ENCODE assay signal across 8 mouse cellular contexts in genomic region chr4:134430381-134431004, GRCm38 (mm10). TPM values are rescaled to one million over a fixed set of nuclear protein-coding genes. Genes with fewer than 3 reads are reported as not detected.
DNase-seq lines count a peak whose midpoint lies in the region; ATAC-seq lines count a peak whose summit lies in the region.

No protein-coding gene starts in this region.

- H3K9me3 ChIP-seq in heart, embryonic 16.5 days (replicated peaks; ENCODE audit: control insufficient read depth, low read length) = no peaks in the 10 kb centered on the region
- no peaks in the 10 kb centered on the region for H3K9me3 ChIP-seq in heart, embryonic 12.5 days (replicated peaks)
- no peaks in the 10 kb centered on the region for H3K9me3 ChIP-seq in forebrain, embryonic 11.5 days (ENCODE audit: control insufficient read depth, low read length)
- no peaks in the 10 kb centered on the region for H3K9me3 ChIP-seq in limb, embryonic 15.5 days
- H3K9me3 ChIP-seq in neural tube, embryonic 15.5 days (replicated peaks) = no peaks in the 10 kb centered on the region

- H3K9ac ChIP-seq in heart, embryonic 16.5 days (ENCODE audit: low read length) = peak overlapping the region; percentile 38; the same call in 1 of the 2 replicates
- H3K9ac ChIP-seq in heart, embryonic 12.5 days = no peak overlapping the region
- no peak overlapping the region for H3K9ac ChIP-seq in forebrain, embryonic 11.5 days (ENCODE audit: low read length)
- H3K9ac ChIP-seq in limb, embryonic 15.5 days = 0 out of 2 replicates have a peak overlapping the region, but pooled peaks have one; percentile 5
- peak overlapping the region; percentile 34 for H3K9ac ChIP-seq in neural tube, embryonic 15.5 days (replicated peaks)

- WGBS in heart, embryonic 16.5 days = 38% methylated on average over 23 of the region's 23 CpGs
- WGBS in heart, embryonic 12.5 days = 46% methylated on average over 23 of the region's 23 CpGs
- WGBS in forebrain, embryonic 11.5 days = 62% methylated on average over 23 of the region's 23 CpGs
- 19% methylated on average over 23 of the region's 23 CpGs for WGBS in limb, embryonic 15.5 days
- 14% methylated on average over 23 of the region's 23 CpGs for WGBS in neural tube, embryonic 15.5 days

- no peak for ATAC-seq in heart, embryonic 16.5 days (replicated peaks; ENCODE audit: extremely low read depth, insufficient read depth, low FRiP score)
- no peak for ATAC-seq in heart, embryonic 12.5 days (ENCODE audit: insufficient number of reproducible peaks, low FRiP score)
- no peak for ATAC-seq in forebrain, embryonic 11.5 days (replicated peaks; ENCODE audit: low FRiP score)
- peak; percentile 61; the same call in 1 of the 2 replicates for ATAC-seq in limb, embryonic 15.5 days (ENCODE audit: insufficient number of reproducible peaks, low FRiP score, low TSS enrichment, low read depth)
- ATAC-seq in neural tube, embryonic 15.5 days (ENCODE audit: low FRiP score) = peak; percentile 63

- H3K27ac ChIP-seq in heart, embryonic 16.5 days (ENCODE audit: low read length) = no peak overlapping the region
- H3K27ac ChIP-seq in heart, embryonic 12.5 days (ENCODE audit: poor library complexity, severe bottlenecking) = no peak overlapping the region
- H3K27ac ChIP-seq in forebrain, embryonic 11.5 days (ENCODE audit: low read depth, low read length) = peak overlapping the region; percentile 44
- peak overlapping the region; percentile 72 for H3K27ac ChIP-seq in limb, embryonic 15.5 days
- H3K27ac ChIP-seq in neural tube, embryonic 15.5 days (replicated peaks) = peak overlapping the region; percentile 87

- no peak for DNase-seq in forebrain, embryonic 11.5 days (ENCODE audit: low spot score)
- peak; percentile 61 for DNase-seq in kidney, postnatal 10 days
- no peak for DNase-seq in thymus, postnatal 14 days
- no peak for DNase-seq in testis, postnatal 10 days (ENCODE audit: low spot score)

- H3K4me2 ChIP-seq in heart, embryonic 16.5 days (ENCODE audit: low read depth, low read length) = peak overlapping the region; percentile 19
- no peak overlapping the region for H3K4me2 ChIP-seq in heart, embryonic 12.5 days
- H3K4me2 ChIP-seq in forebrain, embryonic 11.5 days (ENCODE audit: low read depth, low read length, severe bottlenecking) = no peak overlapping the region
- peak overlapping the region; percentile 29 for H3K4me2 ChIP-seq in limb, embryonic 15.5 days
- H3K4me2 ChIP-seq in neural tube, embryonic 15.5 days = peak overlapping the region; percentile 45

- H3K4me3 ChIP-seq in heart, embryonic 16.5 days (ENCODE audit: low read length) = no peak overlapping the region
- no peak overlapping the region for H3K4me3 ChIP-seq in heart, embryonic 12.5 days
- H3K4me3 ChIP-seq in forebrain, embryonic 11.5 days (ENCODE audit: low read depth, low read length) = no peak overlapping the region
- H3K4me3 ChIP-seq in limb, embryonic 15.5 days = no peak overlapping the region
- 0 out of 2 replicates have a peak overlapping the region, but pooled peaks have one; percentile 4 for H3K4me3 ChIP-seq in neural tube, embryonic 15.5 days (replicated peaks)

- no peaks in the 10 kb centered on the region for H3K27me3 ChIP-seq in heart, embryonic 16.5 days (ENCODE audit: control insufficient read depth, insufficient read depth, low read length)
- no peaks in the 10 kb centered on the region for H3K27me3 ChIP-seq in heart, embryonic 12.5 days (replicated peaks)
- H3K27me3 ChIP-seq in forebrain, embryonic 11.5 days (ENCODE audit: control insufficient read depth, insufficient read depth, low read length) = no peaks in the 10 kb centered on the region
- no peaks in the 10 kb centered on the region for H3K27me3 ChIP-seq in limb, embryonic 15.5 days
- H3K27me3 ChIP-seq in neural tube, embryonic 15.5 days (replicated peaks) = no peaks in the 10 kb centered on the region

- H3K36me3 ChIP-seq in heart, embryonic 16.5 days (ENCODE audit: control insufficient read depth, insufficient read depth) = 0 out of 2 replicates have a peak, but pooled peaks cover 3% of the 10 kb centered on the region
- peaks cover 7% of the 10 kb centered on the region for H3K36me3 ChIP-seq in heart, embryonic 12.5 days
- H3K36me3 ChIP-seq in forebrain, embryonic 11.5 days (ENCODE audit: control insufficient read depth, insufficient read depth, low read length) = no peaks in the 10 kb centered on the region
- H3K36me3 ChIP-seq in limb, embryonic 15.5 days = peaks cover 11% of the 10 kb centered on the region; the same call in 1 of the 2 replicates
- no peaks in the 10 kb centered on the region; the same call in 1 of the 2 replicates for H3K36me3 ChIP-seq in neural tube, embryonic 15.5 days

- H3K4me1 ChIP-seq in heart, embryonic 16.5 days (ENCODE audit: control insufficient read depth, insufficient read depth, low read length) = no peaks in the 10 kb centered on the region
- H3K4me1 ChIP-seq in heart, embryonic 12.5 days (replicated peaks) = no peaks in the 10 kb centered on the region
- H3K4me1 ChIP-seq in forebrain, embryonic 11.5 days (replicated peaks; ENCODE audit: control insufficient read depth, insufficient read depth, low read length) = no peaks in the 10 kb centered on the region
- peaks cover 10% of the 10 kb centered on the region for H3K4me1 ChIP-seq in limb, embryonic 15.5 days
- peaks cover 23% of the 10 kb centered on the region for H3K4me1 ChIP-seq in neural tube, embryonic 15.5 days

RNA-seq across cellular contexts. Expression of gene Pafah2, which starts 34.4 kb away (rescaled TPM):
- polyA plus RNA-seq in heart, embryonic 16.5 days (2015; fragmentation: Nextera tagmentation; extraction: Ambion mirVana) = 9.6 and 10.5 TPM in 2 replicates
- polyA plus RNA-seq in heart, embryonic 12.5 days (2016; fragmentation: Nextera tagmentation; extraction: Ambion mirVana) = 10.1 and 10.7 TPM in 2 replicates
- 7.2 and 8.8 TPM in 2 replicates for polyA plus RNA-seq in forebrain, embryonic 11.5 days (2014; fragmentation: Nextera tagmentation; extraction: Ambion mirVana)
- 20.7 and 20.8 TPM in 2 replicates for polyA plus RNA-seq in limb, embryonic 15.5 days (2015; fragmentation: Nextera tagmentation; extraction: Ambion mirVana)
- 7.5 and 8.9 TPM in 2 replicates for polyA plus RNA-seq in neural tube, embryonic 15.5 days (2015; fragmentation: Nextera tagmentation; extraction: Ambion mirVana)

RNA-seq across cellular contexts. Expression of gene Stmn1, which starts 37.6 kb away (rescaled TPM):
- polyA plus RNA-seq in heart, embryonic 16.5 days (2015; fragmentation: Nextera tagmentation; extraction: Ambion mirVana) = 936 and 979 TPM in 2 replicates
- polyA plus RNA-seq in heart, embryonic 12.5 days (2016; fragmentation: Nextera tagmentation; extraction: Ambion mirVana) = 924 and 950 TPM in 2 replicates
- polyA plus RNA-seq in forebrain, embryonic 11.5 days (2014; fragmentation: Nextera tagmentation; extraction: Ambion mirVana) = 3,131 and 3,150 TPM in 2 replicates
- 1,227 and 1,246 TPM in 2 replicates for polyA plus RNA-seq in limb, embryonic 15.5 days (2015; fragmentation: Nextera tagmentation; extraction: Ambion mirVana)
- polyA plus RNA-seq in neural tube, embryonic 15.5 days (2015; fragmentation: Nextera tagmentation; extraction: Ambion mirVana) = 4,048 and 4,915 TPM in 2 replicates

RNA-seq across cellular contexts. Expression of gene Extl1, which starts 46.8 kb away (rescaled TPM):
- polyA plus RNA-seq in heart, embryonic 16.5 days (2015; fragmentation: Nextera tagmentation; extraction: Ambion mirVana) = 2.6 and 2.8 TPM in 2 replicates
- polyA plus RNA-seq in heart, embryonic 12.5 days (2016; fragmentation: Nextera tagmentation; extraction: Ambion mirVana) = 3.1 TPM in 2 replicates
- polyA plus RNA-seq in forebrain, embryonic 11.5 days (2014; fragmentation: Nextera tagmentation; extraction: Ambion mirVana) = 0.15 and 0.71 TPM in 2 replicates
- polyA plus RNA-seq in limb, embryonic 15.5 days (2015; fragmentation: Nextera tagmentation; extraction: Ambion mirVana) = 6.4 and 7.8 TPM in 2 replicates
- 0.75 and 1.2 TPM in 2 replicates for polyA plus RNA-seq in neural tube, embryonic 15.5 days (2015; fragmentation: Nextera tagmentation; extraction: Ambion mirVana)

Comparison
In these comparisons a context has a peak if more than half of its experiments do, and no peak if none do; other contexts are left out.
1. H3K4me2 ChIP-seq: peak in heart, embryonic 16.5 days (single experiment), limb, embryonic 15.5 days (single experiment) and neural tube, embryonic 15.5 days (single experiment); none in heart, embryonic 12.5 days (single experiment) and forebrain, embryonic 11.5 days (single experiment).
2. H3K9ac ChIP-seq: peak in heart, embryonic 16.5 days (single experiment), limb, embryonic 15.5 days (single experiment) and neural tube, embryonic 15.5 days (single experiment); none in heart, embryonic 12.5 days (single experiment) and forebrain, embryonic 11.5 days (single experiment).
3. ATAC-seq: peak in limb, embryonic 15.5 days (single experiment) and neural tube, embryonic 15.5 days (single experiment); none in heart, embryonic 16.5 days (single experiment), heart, embryonic 12.5 days (single experiment) and forebrain, embryonic 11.5 days (single experiment).
4. H3K27ac ChIP-seq: peak in forebrain, embryonic 11.5 days (single experiment), limb, embryonic 15.5 days (single experiment) and neural tube, embryonic 15.5 days (single experiment); none in heart, embryonic 16.5 days (single experiment) and heart, embryonic 12.5 days (single experiment).